8 mouse cellular contexts compared by ENCODE assay signal in genomic region chr5:141241645-141242284, GRCm38 (mm10). TPM values are rescaled to one million over a fixed set of nuclear protein-coding genes. Genes with fewer than 3 reads are reported as not detected.
DNase-seq lines count a peak whose midpoint lies in the region; ATAC-seq and TF ChIP-seq lines count a peak whose summit lies in the region.

No protein-coding gene starts in this region.

- DNase-seq in cerebellum, adult 8-10 months: peak; percentile 3
- no peak for DNase-seq in cerebellum, adult 11 months
- DNase-seq in lung, postnatal 14 days: no peak
- DNase-seq in limb, embryonic 14.5 days (ENCODE audit: low spot score): no peak
- no peak for DNase-seq in stomach, postnatal 0 days (ENCODE audit: low spot score)
- DNase-seq in layer of hippocampus, adult 11-12 months (ENCODE audit: low spot score): no peak

- under 1% methylated on average over 46 of the region's 82 CpGs for WGBS in lung, embryonic 16.5 days
- under 1% methylated on average over 65 of the region's 82 CpGs for WGBS in forebrain, embryonic 13.5 days
- under 1% methylated on average over 49 of the region's 82 CpGs for WGBS in limb, embryonic 14.5 days
- WGBS in stomach, postnatal 0 days: 2% methylated on average over 40 of the region's 82 CpGs

- peak; percentile 4; the same call in 1 of the 2 replicates for ATAC-seq in lung, embryonic 16.5 days (ENCODE audit: low read depth)
- peak; percentile 0; the same call in 1 of the 2 replicates for ATAC-seq in forebrain, embryonic 13.5 days
- peak; percentile 32; the same call in 1 of the 2 replicates for ATAC-seq in limb, embryonic 14.5 days (ENCODE audit: low FRiP score, low read depth)
- peak; percentile 44 for ATAC-seq in stomach, postnatal 0 days (ENCODE audit: low FRiP score, low TSS enrichment)

- H3K27ac ChIP-seq in lung, embryonic 16.5 days (ENCODE audit: low read length): no peak overlapping the region
- H3K27ac ChIP-seq in forebrain, embryonic 13.5 days: no peak overlapping the region
- peak overlapping the region; percentile 55; the same call in 1 of the 2 replicates for H3K27ac ChIP-seq in limb, embryonic 14.5 days (replicated peaks; ENCODE audit: low read depth, low read length)
- H3K27ac ChIP-seq in stomach, postnatal 0 days (replicated peaks): peak overlapping the region; percentile 63; the same call in 1 of the 2 replicates

- peak overlapping the region; percentile 77 for H3K9ac ChIP-seq in lung, embryonic 16.5 days (ENCODE audit: low read length)
- H3K9ac ChIP-seq in forebrain, embryonic 13.5 days: peak overlapping the region; percentile 80
- H3K9ac ChIP-seq in limb, embryonic 14.5 days (ENCODE audit: low read depth, low read length, severe bottlenecking): peak overlapping the region; percentile 75
- H3K9ac ChIP-seq in stomach, postnatal 0 days (ENCODE audit: low read length): peak overlapping the region; percentile 76

- H3K9me3 ChIP-seq in lung, embryonic 16.5 days (ENCODE audit: control insufficient read depth, low read length): no peaks in the 10 kb centered on the region
- H3K9me3 ChIP-seq in forebrain, embryonic 13.5 days (replicated peaks): no peaks in the 10 kb centered on the region
- H3K9me3 ChIP-seq in limb, embryonic 14.5 days (ENCODE audit: control insufficient read depth, low read length): no peaks in the 10 kb centered on the region
- no peaks in the 10 kb centered on the region for H3K9me3 ChIP-seq in stomach, postnatal 0 days (ENCODE audit: control insufficient read depth, low read length)

- no peak for TF ChIP-seq CTCF in stomach, postnatal 0 days (IDR thresholded peaks at IDR 0.05; ENCODE audit: low read depth)

- H3K4me1 ChIP-seq in lung, embryonic 16.5 days (replicated peaks; ENCODE audit: control insufficient read depth, insufficient read depth, low read length): peaks cover 25% of the 10 kb centered on the region
- H3K4me1 ChIP-seq in forebrain, embryonic 13.5 days: peaks cover 36% of the 10 kb centered on the region
- H3K4me1 ChIP-seq in limb, embryonic 14.5 days (ENCODE audit: control insufficient read depth, insufficient read depth, low read length): peaks cover 35% of the 10 kb centered on the region
- peaks cover 2% of the 10 kb centered on the region; the same call in 1 of the 2 replicates for H3K4me1 ChIP-seq in stomach, postnatal 0 days (replicated peaks; ENCODE audit: control insufficient read depth, insufficient read depth)

- peak overlapping the region; percentile 99 for H3K4me2 ChIP-seq in lung, embryonic 16.5 days (ENCODE audit: low read depth, low read length)
- H3K4me2 ChIP-seq in forebrain, embryonic 13.5 days: peak overlapping the region; percentile 96
- H3K4me2 ChIP-seq in limb, embryonic 14.5 days (replicated peaks; ENCODE audit: low read depth, low read length, severe bottlenecking): peak overlapping the region; percentile 96
- peak overlapping the region; percentile 86 for H3K4me2 ChIP-seq in stomach, postnatal 0 days (replicated peaks; ENCODE audit: low read depth)

- H3K36me3 ChIP-seq in lung, embryonic 16.5 days (ENCODE audit: control insufficient read depth, insufficient read depth, low read length): no peaks in the 10 kb centered on the region
- no peaks in the 10 kb centered on the region for H3K36me3 ChIP-seq in forebrain, embryonic 13.5 days (ENCODE audit: poor library complexity, severe bottlenecking)
- H3K36me3 ChIP-seq in limb, embryonic 14.5 days (ENCODE audit: control insufficient read depth, insufficient read depth, low read length): no peaks in the 10 kb centered on the region
- no peaks in the 10 kb centered on the region for H3K36me3 ChIP-seq in stomach, postnatal 0 days (ENCODE audit: control insufficient read depth, insufficient read depth, low read length)

- peak overlapping the region; percentile 66 for H3K4me3 ChIP-seq in lung, embryonic 16.5 days (ENCODE audit: low read length)
- peak overlapping the region; percentile 60 for H3K4me3 ChIP-seq in forebrain, embryonic 13.5 days
- H3K4me3 ChIP-seq in limb, embryonic 14.5 days (replicated peaks; ENCODE audit: low read length): peak overlapping the region; percentile 66
- H3K4me3 ChIP-seq in stomach, postnatal 0 days (ENCODE audit: low read depth, low read length): peak overlapping the region; percentile 63

- no peak for TF ChIP-seq POLR2A in limb, embryonic 14.5 days (IDR thresholded peaks at IDR 0.05; ENCODE audit: borderline replicate concordance, extremely low read depth, insufficient read depth, insufficient read length)

- no peak for TF ChIP-seq EP300 in stomach, postnatal 0 days (optimal IDR thresholded peaks at IDR 0.05)

- H3K27me3 ChIP-seq in lung, embryonic 16.5 days (ENCODE audit: control insufficient read depth, insufficient read depth, low read depth, low read length): peaks cover 44% of the 10 kb centered on the region
- peaks cover 67% of the 10 kb centered on the region for H3K27me3 ChIP-seq in forebrain, embryonic 13.5 days
- H3K27me3 ChIP-seq in limb, embryonic 14.5 days (ENCODE audit: control insufficient read depth, insufficient read depth, low read length): peaks cover 16% of the 10 kb centered on the region
- peaks cover 2% of the 10 kb centered on the region; the same call in 1 of the 2 replicates for H3K27me3 ChIP-seq in stomach, postnatal 0 days (ENCODE audit: control insufficient read depth, insufficient read depth, low read length)

RNA-seq across cellular contexts. Expression of gene Sdk1, which starts 0.5 kb away (rescaled TPM):
- 0.59 and 0.77 TPM in 2 replicates for polyA plus RNA-seq in lung, embryonic 16.5 days (2015; fragmentation: Nextera tagmentation; extraction: Ambion mirVana)
- 0.71 and 0.78 TPM in 2 replicates for polyA plus RNA-seq in forebrain, embryonic 13.5 days (2015; fragmentation: Nextera tagmentation; extraction: Ambion mirVana)
- 7.2 and 8.3 TPM in 2 replicates for polyA plus RNA-seq in limb, embryonic 14.5 days (2012; rRNA removed)
- 2.8 and 3.6 TPM in 2 replicates for polyA plus RNA-seq in limb, embryonic 14.5 days (2014; fragmentation: Nextera tagmentation; extraction: Ambion mirVana)
- polyA plus RNA-seq in stomach, postnatal 0 days (2015; fragmentation: Nextera tagmentation; extraction: Ambion mirVana): 1.1 and 1.3 TPM in 2 replicates

Comparison
In these comparisons a context has a peak if more than half of its experiments do, and no peak if none do; other contexts are left out.
1. H3K27ac ChIP-seq: peak in limb, embryonic 14.5 days (single experiment) and stomach, postnatal 0 days (single experiment); none in lung, embryonic 16.5 days (single experiment) and forebrain, embryonic 13.5 days (single experiment).
2. Peak in every context shown above with its lines, with median percentiles within 50 percentile points of each other: ATAC-seq, H3K4me2 ChIP-seq, H3K4me3 ChIP-seq and H3K9ac ChIP-seq.